Mouse (Mus musculus): ENCODE measurements around the gene Aip. TPM values are rescaled to one million over a fixed set of nuclear protein-coding genes. Genes with fewer than 3 reads are reported as not detected.

Gene Aip
- polyA plus RNA-seq, 1 experiment from 2014 or later = 26.8 TPM

GRCm38 (mm10) chr19:4113186-4113805 lies 12.4 kb downstream of the Aip start:
- Histone ChIP-seq H3K4me3 (ENCODE audit: low read depth, low read length) (0 out of 2 replicates have a peak overlapping the region, but pooled peaks have one; percentile 1), H3K4me2 (ENCODE audit: low read depth, low read length) (peak overlapping the region; percentile 57), H3K4me1 (ENCODE audit: insufficient read depth) (peaks cover 28% of the 10 kb centered on the region), H3K27me3 (ENCODE audit: insufficient read depth, low read length) (no peaks in the 10 kb centered on the region), H3K9me3 (ENCODE audit: low read length) (no peaks in the 10 kb centered on the region), H3K27ac (ENCODE audit: low read depth) (peak overlapping the region; percentile 90), H3K9ac (replicated peaks) (peak overlapping the region; percentile 47), H3K36me3 (replicated peaks; ENCODE audit: insufficient read depth, low read length) (peaks cover 62% of the 10 kb centered on the region)
- ATAC-seq = peak; percentile 93
- TF ChIP-seq CTCF (IDR thresholded peaks at IDR 0.05; ENCODE audit: low read depth) = no peak
- peak; percentile 89 for TF ChIP-seq EP300 (IDR thresholded peaks at IDR 0.05; ENCODE audit: low read depth)
- WGBS (ENCODE audit: insufficient replicate concordance) = 35% methylated on average over 13 of the region's 13 CpGs
- peak; percentile 85 for DNase-seq

GRCm38 (mm10) chr19:4112063-4112960 lies 13.3 kb downstream of the Aip start:
- H3K4me1 ChIP-seq (ENCODE audit: insufficient read depth) = peaks cover 26% of the 10 kb centered on the region
- peaks cover 53% of the 10 kb centered on the region for H3K36me3 ChIP-seq (replicated peaks; ENCODE audit: insufficient read depth, low read length)
- H3K4me2 ChIP-seq (ENCODE audit: low read depth, low read length) = no peak overlapping the region
- 84% methylated on average over 26 of the region's 26 CpGs for WGBS (ENCODE audit: insufficient replicate concordance)
- no peak overlapping the region for H3K4me3 ChIP-seq (ENCODE audit: low read depth, low read length)
- no peak for ATAC-seq
- H3K9ac ChIP-seq (replicated peaks) = 0 out of 2 replicates have a peak overlapping the region, but pooled peaks have one; percentile 39
- TF ChIP-seq EP300 (IDR thresholded peaks at IDR 0.05; ENCODE audit: low read depth) (no peak), CTCF (IDR thresholded peaks at IDR 0.05; ENCODE audit: low read depth) (no peak)
- no peaks in the 10 kb centered on the region for H3K27me3 ChIP-seq (ENCODE audit: insufficient read depth, low read length)
- peak; percentile 52 for DNase-seq
- no peaks in the 10 kb centered on the region for H3K9me3 ChIP-seq (ENCODE audit: low read length)
- peak overlapping the region; percentile 90 for H3K27ac ChIP-seq (ENCODE audit: low read depth)

- Histone ChIP-seq H3K4me2 (ENCODE audit: low read depth, low read length) (no peak overlapping the region), H3K9me3 (ENCODE audit: low read length) (no peaks in the 10 kb centered on the region), H3K9ac (replicated peaks) (no peak overlapping the region), H3K4me3 (ENCODE audit: low read depth, low read length) (no peak overlapping the region), H3K36me3 (replicated peaks; ENCODE audit: insufficient read depth, low read length) (peaks cover 22% of the 10 kb centered on the region), H3K27me3 (ENCODE audit: insufficient read depth, low read length) (no peaks in the 10 kb centered on the region), H3K27ac (ENCODE audit: low read depth) (no peak overlapping the region), H3K4me1 (ENCODE audit: insufficient read depth) (peaks cover 12% of the 10 kb centered on the region)
- TF ChIP-seq CTCF (IDR thresholded peaks at IDR 0.05; ENCODE audit: low read depth) (no peak), EP300 (IDR thresholded peaks at IDR 0.05; ENCODE audit: low read depth) (no peak)
- 76% methylated on average over 9 of the region's 9 CpGs for WGBS (ENCODE audit: insufficient replicate concordance)
- DNase-seq (no peak), ATAC-seq (no peak)
These were observed 17.1 kb downstream of the Aip start for GRCm38 (mm10) chr19:4108535-4108934.

GRCm38 (mm10) chr19:4106654-4107053 lies 19.0 kb downstream of the Aip start:
- H3K4me3 ChIP-seq (ENCODE audit: low read depth, low read length) = no peak overlapping the region
- ATAC-seq (no peak), DNase-seq (no peak)
- no peak overlapping the region for H3K9ac ChIP-seq (replicated peaks)
- H3K4me1 ChIP-seq (ENCODE audit: insufficient read depth) = no peaks in the 10 kb centered on the region
- H3K9me3 ChIP-seq (ENCODE audit: low read length) = no peaks in the 10 kb centered on the region
- WGBS (ENCODE audit: insufficient replicate concordance) = 86% methylated on average over 14 of the region's 14 CpGs
- peaks cover 3% of the 10 kb centered on the region for H3K27me3 ChIP-seq (ENCODE audit: insufficient read depth, low read length)
- H3K4me2 ChIP-seq (ENCODE audit: low read depth, low read length) = no peak overlapping the region
- peaks cover 16% of the 10 kb centered on the region for H3K36me3 ChIP-seq (replicated peaks; ENCODE audit: insufficient read depth, low read length)
- no peak overlapping the region for H3K27ac ChIP-seq (ENCODE audit: low read depth)
- no peak for TF ChIP-seq CTCF (IDR thresholded peaks at IDR 0.05; ENCODE audit: low read depth)
- TF ChIP-seq EP300 (IDR thresholded peaks at IDR 0.05; ENCODE audit: low read depth) = no peak

DNA sequence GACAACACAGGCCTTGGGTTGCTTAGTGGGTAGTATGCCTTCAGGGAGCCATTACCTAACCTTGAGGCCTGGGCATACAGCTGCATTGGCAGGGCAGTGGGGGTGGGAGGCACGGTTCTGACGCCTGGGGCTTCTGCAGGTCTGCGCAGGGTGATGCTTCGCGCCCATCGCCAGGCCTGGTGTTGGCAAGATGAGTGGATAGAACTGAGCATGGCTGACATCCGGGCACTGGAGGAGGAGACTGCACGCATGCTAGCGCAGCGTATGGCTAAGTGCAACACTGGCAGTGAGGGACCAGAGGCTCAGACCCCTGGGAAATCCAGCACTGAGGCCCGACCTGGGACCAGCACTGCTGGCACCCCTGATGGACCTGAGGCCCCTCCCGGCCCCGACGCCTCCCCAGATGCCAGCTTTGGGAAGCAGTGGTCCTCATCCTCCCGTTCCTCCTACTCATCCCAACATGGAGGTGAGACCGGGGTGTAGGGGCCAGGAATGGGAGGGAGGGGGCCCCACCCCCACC lies 20.9 kb downstream of the Aip start:
- 90% methylated on average over 16 of the region's 16 CpGs for WGBS (ENCODE audit: insufficient replicate concordance)
- Histone ChIP-seq H3K9ac (replicated peaks) (no peak overlapping the region), H3K27me3 (ENCODE audit: insufficient read depth, low read length) (peaks cover 19% of the 10 kb centered on the region), H3K36me3 (replicated peaks; ENCODE audit: insufficient read depth, low read length) (peaks cover 7% of the 10 kb centered on the region), H3K4me3 (ENCODE audit: low read depth, low read length) (no peak overlapping the region), H3K9me3 (ENCODE audit: low read length) (no peaks in the 10 kb centered on the region), H3K27ac (ENCODE audit: low read depth) (no peak overlapping the region), H3K4me2 (ENCODE audit: low read depth, low read length) (no peak overlapping the region), H3K4me1 (ENCODE audit: insufficient read depth) (peaks cover 14% of the 10 kb centered on the region)
- TF ChIP-seq CTCF (IDR thresholded peaks at IDR 0.05; ENCODE audit: low read depth) = no peak
- TF ChIP-seq EP300 (IDR thresholded peaks at IDR 0.05; ENCODE audit: low read depth) = no peak
- DNase-seq (no peak), ATAC-seq (no peak)

DNA sequence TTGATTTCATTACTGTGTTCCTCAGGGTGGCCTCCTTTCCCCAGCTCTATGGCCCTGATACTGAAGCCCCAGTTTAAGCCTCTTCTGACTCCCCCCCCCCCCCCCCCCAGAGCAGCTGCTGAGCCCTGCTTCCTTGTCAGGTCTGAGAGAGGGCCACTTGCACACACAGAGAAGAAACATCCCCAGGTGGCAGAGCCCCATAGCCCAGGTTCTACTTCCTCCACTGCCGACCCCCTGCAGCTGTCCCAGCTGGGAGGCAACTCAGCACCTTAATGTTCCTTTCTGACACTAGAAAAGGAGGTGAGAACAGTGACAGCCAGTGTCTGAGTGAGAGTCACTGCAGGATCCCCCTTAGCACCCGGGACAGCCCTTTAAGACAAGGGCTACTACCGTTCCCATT lies 21.9 kb downstream of the Aip start:
- Histone ChIP-seq H3K9ac (replicated peaks) (no peak overlapping the region), H3K27ac (ENCODE audit: low read depth) (no peak overlapping the region), H3K4me3 (ENCODE audit: low read depth, low read length) (no peak overlapping the region), H3K4me1 (ENCODE audit: insufficient read depth) (peaks cover 23% of the 10 kb centered on the region), H3K36me3 (replicated peaks; ENCODE audit: insufficient read depth, low read length) (peaks cover 7% of the 10 kb centered on the region), H3K27me3 (ENCODE audit: insufficient read depth, low read length) (peaks cover 19% of the 10 kb centered on the region), H3K9me3 (ENCODE audit: low read length) (no peaks in the 10 kb centered on the region), H3K4me2 (ENCODE audit: low read depth, low read length) (no peak overlapping the region)
- no peak for TF ChIP-seq EP300 (IDR thresholded peaks at IDR 0.05; ENCODE audit: low read depth)
- TF ChIP-seq CTCF (IDR thresholded peaks at IDR 0.05; ENCODE audit: low read depth) = no peak
- no peak for DNase-seq
- no peak for ATAC-seq
- 62% methylated on average over 3 of the region's 3 CpGs for WGBS (ENCODE audit: insufficient replicate concordance)

Data from liver, postnatal 0 days (tissue).